Mouse (Mus musculus): ENCODE data around the gene Srbd1. TPM values are rescaled to one million over a fixed set of nuclear protein-coding genes. Genes with fewer than 3 reads are reported as not detected.

Srbd1 gene
- total RNA-seq, 2 experiments from 2014 or later: 22.9 to 33.1 TPM

DNA sequence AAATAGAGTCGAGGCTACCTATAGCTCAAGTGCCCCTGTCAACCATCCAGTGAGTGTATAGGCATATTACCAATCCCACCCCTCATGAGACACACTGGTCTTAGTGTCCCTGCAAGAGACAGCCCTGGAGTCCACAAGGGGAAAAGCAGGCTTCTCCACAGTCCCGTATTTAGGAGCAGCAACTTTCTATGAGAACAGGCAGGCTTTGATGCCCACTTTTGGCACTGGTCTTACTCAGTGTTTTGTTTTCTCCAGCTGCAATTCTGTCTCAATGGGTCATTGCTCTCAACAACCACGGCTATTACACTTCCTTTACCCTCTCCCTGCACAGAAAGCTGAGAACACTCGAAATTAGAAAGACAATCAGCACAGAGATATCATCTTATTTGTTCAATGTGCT, 157.4 kb downstream of the Srbd1 start:
- no peak for ATAC-seq (replicated peaks; ENCODE audit: poor library complexity)

- no peak for ATAC-seq (replicated peaks; ENCODE audit: poor library complexity)
Observed at GRCm38 (mm10) chr17:85986624-85987023, 158.4 kb downstream of the Srbd1 start.

- ATAC-seq (replicated peaks; ENCODE audit: poor library complexity): peak; percentile 24
Observed at GRCm38 (mm10) chr17:85986181-85986580, 158.8 kb downstream of the Srbd1 start.

- no peak for ATAC-seq (replicated peaks; ENCODE audit: poor library complexity)
Observed at GRCm38 (mm10) chr17:85985131-85985530, 159.8 kb downstream of the Srbd1 start.

GRCm38 (mm10) chr17:85982271-85982670, 162.7 kb downstream of the Srbd1 start:
- ATAC-seq (replicated peaks; ENCODE audit: poor library complexity): no peak

GRCm38 (mm10) chr17:85981869-85982268, 163.1 kb downstream of the Srbd1 start:
- no peak for ATAC-seq (replicated peaks; ENCODE audit: poor library complexity)

GRCm38 (mm10) chr17:85978876-85979275, 166.1 kb downstream of the Srbd1 start:
- ATAC-seq (replicated peaks; ENCODE audit: poor library complexity): no peak

DNA sequence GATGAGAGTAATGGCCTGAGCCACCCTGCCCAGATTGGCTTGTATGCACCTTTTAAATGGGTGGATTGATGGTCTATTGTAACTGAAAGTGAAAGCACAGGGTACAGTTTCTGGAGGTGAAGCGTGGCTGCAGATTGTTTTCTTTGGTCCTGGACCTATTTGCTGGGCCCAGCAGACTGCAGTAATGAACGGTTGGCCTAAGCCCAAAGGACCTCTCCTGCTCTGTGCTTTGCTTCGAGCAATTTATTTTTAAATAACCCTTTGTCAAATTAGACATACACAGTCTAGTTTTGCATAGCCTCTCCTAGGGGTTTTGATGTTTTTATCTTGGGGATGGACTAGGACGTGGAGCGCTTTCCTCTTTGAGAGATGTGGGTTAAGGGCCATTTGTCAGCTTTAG, 169.9 kb downstream of the Srbd1 start:
- no peak for ATAC-seq (replicated peaks; ENCODE audit: poor library complexity)

- ATAC-seq (replicated peaks; ENCODE audit: poor library complexity): peak; percentile 31
Observed at GRCm38 (mm10) chr17:85974591-85974990, 170.4 kb downstream of the Srbd1 start.

DNA sequence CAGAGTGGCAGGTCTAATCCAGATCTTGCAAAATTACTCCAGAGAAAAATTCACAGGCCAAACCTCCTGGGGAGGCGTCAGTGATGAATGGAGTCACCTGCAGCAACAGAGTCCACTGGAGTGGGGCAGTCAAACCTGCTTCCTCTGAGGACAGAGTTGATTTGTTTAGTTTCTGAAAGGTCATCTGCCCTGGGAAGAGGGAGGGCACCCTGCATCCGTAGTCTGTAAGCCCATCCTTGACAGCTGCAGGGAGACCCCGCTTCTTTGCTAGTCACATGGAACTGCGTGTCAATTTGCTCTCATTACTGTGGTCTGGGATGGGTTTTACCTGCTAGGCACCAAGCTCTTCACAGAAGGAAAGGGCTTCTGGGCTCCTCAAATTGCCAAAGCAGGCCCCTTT, 173.9 kb downstream of the Srbd1 start:
- ATAC-seq (replicated peaks; ENCODE audit: poor library complexity): no peak

- ATAC-seq (replicated peaks; ENCODE audit: poor library complexity): no peak
Observed at GRCm38 (mm10) chr17:85961653-85962052, 183.3 kb downstream of the Srbd1 start.

GRCm38 (mm10) chr17:85951771-85952170, 193.2 kb downstream of the Srbd1 start:
- no peak for ATAC-seq (replicated peaks; ENCODE audit: poor library complexity)

DNA sequence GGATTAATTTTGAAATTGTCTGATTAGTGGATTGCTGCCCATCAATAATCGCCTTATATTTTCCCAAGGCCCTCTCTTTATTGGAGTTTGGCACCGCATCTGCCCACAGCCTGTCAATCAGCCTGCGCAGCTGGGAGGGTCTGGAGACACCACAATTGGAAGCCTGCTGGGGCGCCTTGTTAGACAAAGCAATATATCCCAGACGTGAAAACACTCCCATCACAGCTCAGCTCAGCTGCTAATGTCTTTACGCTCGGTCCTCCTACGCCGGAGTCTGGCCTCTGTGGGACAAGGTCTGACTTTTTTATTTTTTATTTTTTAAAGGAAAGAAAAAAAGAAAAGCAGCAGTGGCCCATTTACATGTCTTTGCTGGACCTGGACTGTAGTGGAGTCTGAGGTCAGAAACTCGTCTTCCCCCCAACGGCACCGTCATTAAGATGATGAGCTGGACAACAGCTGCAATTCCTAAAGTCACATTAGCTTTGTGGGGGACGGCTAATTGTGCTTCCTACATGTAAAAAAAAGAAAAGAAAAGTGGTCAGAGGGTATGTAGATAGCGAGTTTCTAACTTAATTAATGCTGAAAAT, 195.0 kb downstream of the Srbd1 start:
- no peak for ATAC-seq (replicated peaks; ENCODE audit: poor library complexity)

- ATAC-seq (replicated peaks; ENCODE audit: poor library complexity): no peak
Observed at GRCm38 (mm10) chr17:85948911-85949909, 195.8 kb downstream of the Srbd1 start.

DNA sequence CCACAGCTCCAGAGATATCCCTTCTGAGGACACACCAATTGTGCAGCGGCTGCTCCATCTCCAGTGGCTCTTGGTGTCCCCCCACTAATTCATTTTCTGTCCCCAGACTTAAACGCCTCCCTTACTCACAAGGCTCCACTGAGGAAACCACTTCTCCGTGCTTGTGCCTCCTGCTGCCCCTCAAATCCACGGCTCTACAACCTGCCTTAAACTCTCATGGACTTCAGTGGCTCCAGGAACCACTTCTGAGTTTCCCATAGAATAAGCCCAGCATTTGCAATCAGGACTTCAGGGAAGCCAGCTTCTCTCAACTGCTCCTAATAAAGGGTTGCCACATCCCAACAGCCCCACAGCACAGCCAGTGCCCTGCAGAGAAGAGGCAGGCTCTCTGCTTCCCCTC, 200.2 kb downstream of the Srbd1 start:
- no peak for ATAC-seq (replicated peaks; ENCODE audit: poor library complexity)

GRCm38 (mm10) chr17:85943994-85944640, 200.9 kb downstream of the Srbd1 start:
- no peak for ATAC-seq (replicated peaks; ENCODE audit: poor library complexity)

DNA sequence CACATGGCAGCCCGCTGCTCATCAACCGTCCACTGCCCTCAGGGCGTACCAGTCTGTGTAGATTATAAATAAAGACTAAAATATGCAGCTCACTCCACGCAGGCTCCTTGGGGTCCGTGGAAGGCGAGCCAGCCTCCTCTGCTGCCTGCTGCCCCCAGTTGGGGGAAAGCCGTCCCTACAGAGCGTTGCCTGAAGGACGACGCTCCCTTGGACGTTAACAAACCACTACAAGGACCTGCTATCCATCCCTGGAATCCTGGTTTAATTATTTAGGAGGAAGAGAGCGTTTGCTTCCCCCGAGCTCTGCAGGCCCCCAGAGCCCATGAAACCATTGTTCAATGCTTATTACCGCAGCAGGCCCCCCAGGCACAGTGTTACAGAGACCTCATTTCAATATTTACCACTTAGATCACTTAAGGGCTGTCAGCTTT, 201.4 kb downstream of the Srbd1 start:
- no peak for ATAC-seq (replicated peaks; ENCODE audit: poor library complexity)

GRCm38 (mm10) chr17:85943071-85943470, 201.9 kb downstream of the Srbd1 start:
- ATAC-seq (replicated peaks; ENCODE audit: poor library complexity): no peak

DNA sequence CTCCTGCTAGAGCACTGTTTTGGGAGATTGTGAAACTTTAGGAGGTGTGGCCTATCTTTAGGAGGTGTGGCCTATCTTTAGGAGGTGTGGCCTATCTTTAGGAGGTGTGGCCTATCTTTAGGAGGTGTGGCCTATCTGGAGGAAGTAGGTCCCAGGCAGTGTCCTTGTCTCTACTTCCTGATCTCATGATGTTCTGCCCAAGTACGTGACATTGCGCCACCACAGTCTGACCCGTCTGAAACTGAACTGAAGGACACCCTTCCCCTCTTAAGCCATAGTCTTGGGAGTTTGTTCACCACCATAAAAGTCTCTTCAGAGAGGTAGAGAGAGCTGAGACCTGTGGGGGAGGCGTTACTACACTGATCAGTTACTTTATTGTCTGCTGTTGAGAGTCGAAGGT, 202.9 kb downstream of the Srbd1 start:
- ATAC-seq (replicated peaks; ENCODE audit: poor library complexity): peak; percentile 85

DNA sequence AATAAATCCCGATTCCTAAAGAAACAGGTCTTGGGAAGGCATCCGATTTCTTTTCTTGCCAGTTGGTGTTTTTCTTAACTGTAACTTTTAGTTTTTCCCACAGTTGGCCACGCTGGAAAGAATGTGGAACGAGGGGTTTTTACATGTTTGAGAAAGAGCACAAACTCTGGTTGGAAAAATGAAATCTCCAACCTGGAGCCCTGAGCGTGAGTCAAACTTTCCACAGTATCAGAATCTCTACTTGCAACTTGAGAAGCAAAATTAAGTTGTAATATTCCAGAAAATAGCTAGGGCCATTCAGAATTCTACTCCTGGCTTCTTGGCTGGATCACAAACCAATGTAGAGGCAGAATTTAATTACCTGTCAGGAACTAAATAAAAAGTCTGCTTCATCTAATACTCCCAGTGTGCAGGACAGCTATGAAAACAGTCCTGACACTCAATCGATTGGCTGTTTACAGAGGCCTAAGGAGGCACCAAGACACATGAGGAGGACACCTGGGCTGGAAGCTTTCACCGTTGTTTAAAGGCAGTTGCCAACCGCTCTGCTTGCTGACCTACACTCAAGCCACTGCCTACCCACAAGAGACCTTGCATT, 203.7 kb downstream of the Srbd1 start:
- ATAC-seq (replicated peaks; ENCODE audit: poor library complexity): no peak

- ATAC-seq (replicated peaks; ENCODE audit: poor library complexity): no peak
Observed at GRCm38 (mm10) chr17:85937131-85937530, 207.8 kb downstream of the Srbd1 start.
